Mouse (Mus musculus) forebrain, embryonic 12.5 days (tissue): ENCODE measurements around the gene Plb1. TPM values are rescaled to one million over a fixed set of nuclear protein-coding genes. Genes with fewer than 3 reads are reported as not detected.

Experiments
- ATAC-seq: fragments of 200-750 bp; cut with Nextera tagmentation; 2 replicates; pipeline ENCODE4 v1.8.0; 2017; ENCODE audit warnings: moderate TSS enrichment; ENCODE audit not compliant: low FRiP score
- H3K27ac ChIP-seq: fragments of 300-500 bp; sonication (generic); 2 replicates; pipeline ENCODE4 v1.5.1; 2016; ENCODE audit warnings: mild to moderate bottlenecking
- H3K27me3 ChIP-seq: fragments of 300-500 bp; sonication (generic); 2 replicates; pipeline ENCODE4 v1.6.1; 2016; ENCODE audit warnings: mild to moderate bottlenecking
- H3K36me3 ChIP-seq: fragments of 300-500 bp; sonication (generic); replicated peaks from 2 replicates; pipeline ENCODE4 v1.6.1; 2016; ENCODE audit warnings: mild to moderate bottlenecking
- H3K4me1 ChIP-seq: fragments of 300-500 bp; sonication (generic); 2 replicates; pipeline ENCODE4 v1.6.1; 2016
- H3K4me2 ChIP-seq: fragments of 300-500 bp; sonication (generic); 2 replicates; pipeline ENCODE4 v1.6.1; 2016; ENCODE audit warnings: mild to moderate bottlenecking, moderate library complexity
- H3K4me3 ChIP-seq: fragments of 300-500 bp; sonication (generic); replicated peaks from 2 replicates; pipeline ENCODE4 v1.5.1; 2016; ENCODE audit warnings: mild to moderate bottlenecking
- H3K9ac ChIP-seq: fragments of 300-500 bp; sonication (generic); 2 replicates; pipeline ENCODE4 v1.6.1; 2016; ENCODE audit warnings: mild to moderate bottlenecking
- H3K9me3 ChIP-seq: fragments of 300-500 bp; sonication (generic); 2 replicates; pipeline ENCODE4 v1.6.1; 2016
- WGBS: fragments of 180-500 bp; shearing (Covaris S2); methylation state at CpG from one replicate; pipeline ENCODE4 v1.1.7; 2016; 5-methylcytosine and 5-hydroxymethylcytosine counted together
- polyA plus RNA-seq: library from polyadenylated mRNA; unstranded; fragments of >200 nt; fragmentation: Nextera tagmentation; extraction: Ambion mirVana; gene quantifications from 2 replicates; pipeline ENCODE4 v1.2.1, GENCODE M21; 2016

Gene Plb1
- 0.20 and 0.23 TPM in 2 replicates for polyA plus RNA-seq

- H3K36me3 ChIP-seq: no peaks in the 10 kb centered on the region
- no peak within 1 kb of the TSS for H3K4me3 ChIP-seq
- WGBS: 79% methylated on average over 9 of the region's 9 CpGs
- H3K9me3 ChIP-seq: no peaks in the 10 kb centered on the region
- no peaks in the 10 kb centered on the region for H3K27me3 ChIP-seq
- no peak for ATAC-seq
- H3K27ac ChIP-seq: no peak within 1 kb of the TSS
- H3K4me1 ChIP-seq: no peaks in the 10 kb centered on the region; the same call in 1 of the 2 replicates
- no peak within 1 kb of the TSS for H3K4me2 ChIP-seq
- H3K9ac ChIP-seq: no peak within 1 kb of the TSS
Observed at GRCm38 (mm10) chr5:32232474-32232873, at the start of gene Plb1. Plb1 (plus strand) TSS chr5:32232708.

GRCm38 (mm10) chr5:32182885-32183629 is 49.5 kb upstream of the Plb1 start:
- H3K9me3 ChIP-seq: no peaks in the 10 kb centered on the region
- no peak overlapping the region for H3K4me2 ChIP-seq
- no peaks in the 10 kb centered on the region for H3K36me3 ChIP-seq
- no peak for ATAC-seq
- WGBS: 69% methylated on average over 4 of the region's 4 CpGs
- H3K27ac ChIP-seq: no peak overlapping the region
- no peaks in the 10 kb centered on the region for H3K27me3 ChIP-seq
- H3K4me3 ChIP-seq: no peak overlapping the region
- H3K9ac ChIP-seq: no peak overlapping the region
- no peaks in the 10 kb centered on the region for H3K4me1 ChIP-seq

GRCm38 (mm10) chr5:32187717-32188116 is 44.8 kb upstream of the Plb1 start:
- Histone ChIP-seq H3K4me1 (no peaks in the 10 kb centered on the region), H3K27ac (no peak overlapping the region), H3K4me2 (no peak overlapping the region), H3K4me3 (no peak overlapping the region), H3K9me3 (no peaks in the 10 kb centered on the region), H3K36me3 (no peaks in the 10 kb centered on the region), H3K9ac (no peak overlapping the region), H3K27me3 (no peaks in the 10 kb centered on the region)
- no peak for ATAC-seq
- WGBS: 51% methylated on average over 11 of the region's 11 CpGs

- Histone ChIP-seq H3K27ac (no peak overlapping the region), H3K9me3 (no peaks in the 10 kb centered on the region), H3K4me1 (no peaks in the 10 kb centered on the region), H3K4me3 (no peak overlapping the region), H3K27me3 (no peaks in the 10 kb centered on the region), H3K36me3 (no peaks in the 10 kb centered on the region), H3K9ac (no peak overlapping the region), H3K4me2 (no peak overlapping the region)
- no peak for ATAC-seq
- WGBS: 86% methylated on average over 5 of the region's 5 CpGs
Observed at GRCm38 (mm10) chr5:32191259-32191658, 41.2 kb upstream of the Plb1 start.

GRCm38 (mm10) chr5:32192016-32192845 is 40.3 kb upstream of the Plb1 start:
- no peaks in the 10 kb centered on the region for H3K4me1 ChIP-seq
- no peaks in the 10 kb centered on the region for H3K9me3 ChIP-seq
- ATAC-seq: no peak
- no peaks in the 10 kb centered on the region for H3K36me3 ChIP-seq
- no peak overlapping the region for H3K9ac ChIP-seq
- no peak overlapping the region for H3K4me2 ChIP-seq
- no peak overlapping the region for H3K27ac ChIP-seq
- H3K27me3 ChIP-seq: no peaks in the 10 kb centered on the region
- no peak overlapping the region for H3K4me3 ChIP-seq
- 92% methylated on average over 16 of the region's 16 CpGs for WGBS

- 79% methylated on average over 4 of the region's 4 CpGs for WGBS
- H3K4me1 ChIP-seq: no peaks in the 10 kb centered on the region
- no peak overlapping the region for H3K4me3 ChIP-seq
- no peak overlapping the region for H3K27ac ChIP-seq
- no peak overlapping the region for H3K9ac ChIP-seq
- H3K4me2 ChIP-seq: no peak overlapping the region
- ATAC-seq: no peak
- H3K9me3 ChIP-seq: no peaks in the 10 kb centered on the region
- H3K36me3 ChIP-seq: no peaks in the 10 kb centered on the region
- no peaks in the 10 kb centered on the region for H3K27me3 ChIP-seq
Observed at GRCm38 (mm10) chr5:32194236-32194635, 38.3 kb upstream of the Plb1 start.

DNA sequence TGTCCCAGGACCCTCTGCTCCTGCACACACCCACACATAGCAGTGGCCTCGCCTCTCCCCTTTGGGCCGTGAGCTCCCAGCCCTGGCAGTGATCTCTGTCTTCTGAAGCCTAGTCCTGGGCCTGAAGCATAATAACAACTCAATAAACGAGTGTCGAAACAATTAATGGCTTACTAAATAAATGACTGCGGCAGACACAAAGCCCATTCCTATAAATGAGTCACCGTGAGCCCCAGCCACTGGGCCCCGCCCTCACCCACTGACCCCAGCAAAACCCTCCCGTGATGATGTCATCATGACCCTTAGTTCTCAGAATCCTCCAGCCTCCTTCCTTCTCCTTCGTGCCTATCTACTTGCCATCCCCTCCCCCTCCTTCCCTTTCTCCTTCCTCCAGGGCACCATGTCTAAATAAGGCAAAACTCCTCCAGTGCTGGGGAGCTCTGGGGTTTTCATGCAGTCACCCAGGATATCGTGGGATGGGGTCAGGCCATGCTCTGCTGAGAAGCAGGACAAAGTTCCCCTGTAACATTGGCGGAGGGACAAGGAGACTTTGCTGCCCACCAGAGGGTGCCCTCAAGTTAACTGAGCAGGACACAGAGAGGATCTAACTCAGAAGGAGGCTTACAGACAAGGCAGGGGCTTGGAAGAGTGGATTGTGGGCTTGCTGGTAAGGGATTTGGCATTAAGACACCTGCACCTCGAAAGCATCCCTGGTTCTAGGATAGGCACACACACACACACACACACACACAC is 36.5 kb upstream of the Plb1 start:
- no peak for ATAC-seq
- H3K36me3 ChIP-seq: no peaks in the 10 kb centered on the region
- WGBS: 72% methylated on average over 12 of the region's 12 CpGs
- H3K4me2 ChIP-seq: no peak overlapping the region
- H3K4me3 ChIP-seq: no peak overlapping the region
- H3K27ac ChIP-seq: no peak overlapping the region
- H3K27me3 ChIP-seq: no peaks in the 10 kb centered on the region
- H3K9ac ChIP-seq: no peak overlapping the region
- H3K4me1 ChIP-seq: no peaks in the 10 kb centered on the region
- H3K9me3 ChIP-seq: no peaks in the 10 kb centered on the region

DNA sequence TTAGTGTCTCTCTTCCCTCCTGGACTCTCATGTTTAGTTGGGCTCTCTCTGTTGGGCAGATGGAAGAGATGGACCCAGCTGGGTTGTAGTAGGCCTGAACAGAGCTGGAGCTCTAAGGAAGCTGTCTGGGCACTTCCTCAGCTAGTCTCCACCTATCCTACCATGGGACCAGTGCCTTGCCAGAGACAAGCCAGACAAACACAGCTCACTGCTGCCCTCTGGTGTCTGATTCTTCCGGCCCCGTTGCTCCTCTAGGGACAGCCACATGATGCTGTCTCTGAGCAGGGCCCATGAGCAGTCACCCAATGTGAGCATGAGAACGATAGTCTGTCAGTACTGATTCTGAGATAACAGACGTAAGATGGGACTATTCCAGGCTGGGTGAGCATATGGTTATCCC is 34.8 kb upstream of the Plb1 start:
- WGBS: 15% methylated on average over 4 of the region's 4 CpGs
- Histone ChIP-seq H3K9me3 (no peaks in the 10 kb centered on the region), H3K36me3 (no peaks in the 10 kb centered on the region), H3K4me1 (no peaks in the 10 kb centered on the region), H3K27ac (no peak overlapping the region), H3K27me3 (no peaks in the 10 kb centered on the region), H3K4me2 (no peak overlapping the region), H3K4me3 (no peak overlapping the region), H3K9ac (no peak overlapping the region)
- no peak for ATAC-seq

DNA sequence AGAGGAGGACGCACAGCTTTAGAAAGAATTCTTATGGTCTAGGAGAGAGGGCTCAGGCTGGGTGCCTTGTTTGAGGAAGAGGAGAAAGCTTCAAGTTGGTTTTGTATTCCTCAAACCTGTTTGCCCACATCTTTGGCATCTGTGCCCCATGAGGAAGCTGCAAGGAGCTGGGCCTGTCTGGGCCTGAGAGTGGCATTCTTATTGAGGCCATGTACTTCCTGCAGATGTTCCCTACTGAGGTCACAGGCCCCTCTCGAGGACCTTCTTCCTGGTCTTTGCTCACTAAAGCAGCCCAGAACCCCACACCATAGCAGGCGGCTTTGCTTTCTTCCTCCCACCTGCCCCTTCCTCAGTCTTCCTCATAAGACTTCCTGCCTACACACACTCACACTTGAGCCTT is 33.4 kb upstream of the Plb1 start:
- Histone ChIP-seq H3K27me3 (no peaks in the 10 kb centered on the region), H3K27ac (no peak overlapping the region), H3K9ac (no peak overlapping the region), H3K9me3 (no peaks in the 10 kb centered on the region), H3K4me2 (no peak overlapping the region), H3K4me1 (no peaks in the 10 kb centered on the region), H3K4me3 (no peak overlapping the region), H3K36me3 (no peaks in the 10 kb centered on the region)
- WGBS: 81% methylated on average over 3 of the region's 3 CpGs
- no peak for ATAC-seq

DNA sequence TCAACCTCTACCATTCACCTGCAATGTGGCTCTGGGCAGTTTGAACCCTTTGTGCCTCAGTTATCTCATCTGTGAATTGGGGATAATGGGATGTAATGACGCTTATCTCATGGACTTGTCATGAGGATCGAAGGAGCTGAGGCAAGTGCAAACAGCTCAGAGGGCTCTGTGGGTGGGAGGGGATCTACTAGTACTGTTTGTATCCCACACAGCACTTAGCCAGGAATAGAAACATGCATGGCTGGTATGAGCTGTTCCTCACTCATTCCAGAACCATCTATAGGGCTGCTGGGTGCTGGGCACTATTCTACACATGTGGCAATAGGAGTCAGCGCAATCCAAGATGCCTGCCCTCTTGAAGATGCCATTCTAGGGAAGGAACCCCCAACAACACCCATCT is 32.9 kb upstream of the Plb1 start:
- Histone ChIP-seq H3K27me3 (no peaks in the 10 kb centered on the region), H3K4me1 (no peaks in the 10 kb centered on the region), H3K9me3 (no peaks in the 10 kb centered on the region), H3K4me3 (no peak overlapping the region), H3K27ac (no peak overlapping the region), H3K36me3 (no peaks in the 10 kb centered on the region), H3K4me2 (no peak overlapping the region), H3K9ac (no peak overlapping the region)
- WGBS: 94% methylated on average over 3 of the region's 3 CpGs
- ATAC-seq: no peak

GRCm38 (mm10) chr5:32204653-32205052 is 27.9 kb upstream of the Plb1 start:
- H3K27me3 ChIP-seq: no peaks in the 10 kb centered on the region
- no peak overlapping the region for H3K4me2 ChIP-seq
- no peak for ATAC-seq
- no peak overlapping the region for H3K9ac ChIP-seq
- no peak overlapping the region for H3K27ac ChIP-seq
- no peaks in the 10 kb centered on the region for H3K36me3 ChIP-seq
- no peaks in the 10 kb centered on the region for H3K4me1 ChIP-seq
- H3K9me3 ChIP-seq: no peaks in the 10 kb centered on the region
- no peak overlapping the region for H3K4me3 ChIP-seq
- WGBS: 69% methylated on average over 4 of the region's 4 CpGs

DNA sequence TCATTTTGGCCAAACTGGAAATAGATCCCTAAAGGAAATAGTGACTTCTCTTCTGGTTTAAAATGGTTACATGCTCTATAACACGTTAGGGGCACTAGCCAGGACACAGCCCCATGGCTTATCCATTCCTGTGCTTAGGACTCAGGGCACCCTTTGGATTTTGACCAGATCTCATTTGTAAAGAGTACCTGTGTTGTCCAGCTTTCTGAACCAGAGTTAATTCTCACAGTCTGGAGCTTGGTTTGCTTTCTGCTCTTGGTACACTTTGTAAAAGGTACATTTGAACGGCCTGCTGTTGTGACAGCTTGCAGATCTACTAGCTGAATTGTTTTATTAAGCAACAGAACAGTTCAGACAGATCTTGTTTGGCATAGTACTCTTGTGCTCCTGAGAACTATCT is 25.8 kb upstream of the Plb1 start:
- no peaks in the 10 kb centered on the region for H3K27me3 ChIP-seq
- H3K9ac ChIP-seq: no peak overlapping the region
- no peak overlapping the region for H3K4me3 ChIP-seq
- no peaks in the 10 kb centered on the region for H3K36me3 ChIP-seq
- H3K4me2 ChIP-seq: no peak overlapping the region
- 65% methylated on average over 2 of the region's 2 CpGs for WGBS
- no peak overlapping the region for H3K27ac ChIP-seq
- ATAC-seq: no peak
- H3K9me3 ChIP-seq: no peaks in the 10 kb centered on the region
- H3K4me1 ChIP-seq: peaks cover 3% of the 10 kb centered on the region; the same call in 1 of the 2 replicates
